In the genomic region with DNA sequence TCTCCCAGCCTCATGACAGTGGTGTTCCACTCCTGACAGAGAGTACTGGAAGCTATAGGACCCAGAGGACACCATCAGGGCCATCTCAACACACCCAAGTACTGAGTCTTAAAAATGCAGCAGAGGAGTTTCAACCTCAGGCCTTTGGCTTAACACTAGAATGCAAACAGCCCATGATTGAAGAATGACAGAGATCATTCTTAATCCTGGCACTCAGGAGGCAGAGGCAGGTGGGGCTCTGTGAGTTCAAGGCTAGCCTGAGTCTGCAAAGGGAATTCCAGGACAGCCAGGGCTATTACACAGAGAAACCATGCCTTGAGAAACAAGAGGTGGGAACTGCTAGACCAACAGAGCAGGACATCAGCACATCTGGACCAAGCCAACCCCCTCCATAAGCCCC, we compare ENCODE assay signal across 11 mouse cellular contexts. TPM values are rescaled to one million over a fixed set of nuclear protein-coding genes. Genes with fewer than 3 reads are reported as not detected.
DNase-seq lines count a peak whose midpoint lies in the region; ATAC-seq and TF ChIP-seq lines count a peak whose summit lies in the region.
"Had no signal": no experiment of that assay in that cellular context is flagged by ENCODE, and none has a peak within 500 bp of the region (broad histone marks: within the 10 kb centered on the region; RNA-seq: fewer than 3 reads in every experiment).

No protein-coding gene starts in this region.

- no peaks in the 10 kb centered on the region for H3K36me3 ChIP-seq in intestine, embryonic 15.5 days
- H3K36me3 ChIP-seq in intestine, postnatal 0 days (ENCODE audit: control insufficient read depth, insufficient read depth) = no peaks in the 10 kb centered on the region
- no peaks in the 10 kb centered on the region for H3K36me3 ChIP-seq in spleen, adult 2 months (ENCODE audit: control insufficient read depth, insufficient read depth, low read length)
- no peaks in the 10 kb centered on the region for H3K36me3 ChIP-seq in intestine, embryonic 16.5 days (ENCODE audit: control insufficient read depth, insufficient read depth, low read length)
- no peaks in the 10 kb centered on the region for H3K36me3 ChIP-seq in stomach, postnatal 0 days (ENCODE audit: control insufficient read depth, insufficient read depth, low read length)

- TF ChIP-seq EP300 in stomach, postnatal 0 days (optimal IDR thresholded peaks at IDR 0.05) = no peak

- no peak overlapping the region for H3K4me2 ChIP-seq in intestine, embryonic 15.5 days (replicated peaks)
- no peak overlapping the region for H3K4me2 ChIP-seq in intestine, postnatal 0 days (replicated peaks; ENCODE audit: low read depth)
- no peak overlapping the region for H3K4me2 ChIP-seq in intestine, embryonic 16.5 days (ENCODE audit: low read depth, low read length)
- H3K4me2 ChIP-seq in stomach, postnatal 0 days (replicated peaks; ENCODE audit: low read depth) = no peak overlapping the region

- H3K4me1 ChIP-seq in intestine, embryonic 15.5 days (replicated peaks) = peaks cover 11% of the 10 kb centered on the region; the same call in 1 of the 2 replicates
- H3K4me1 ChIP-seq in intestine, postnatal 0 days (replicated peaks; ENCODE audit: control insufficient read depth, insufficient read depth, low read length) = no peaks in the 10 kb centered on the region
- no peaks in the 10 kb centered on the region for H3K4me1 ChIP-seq in spleen, adult 2 months (ENCODE audit: control insufficient read depth, insufficient read depth, insufficient read length)
- peaks cover 3% of the 10 kb centered on the region; the same call in 1 of the 2 replicates for H3K4me1 ChIP-seq in intestine, embryonic 16.5 days (ENCODE audit: control insufficient read depth, insufficient read depth, low read length)
- no peaks in the 10 kb centered on the region for H3K4me1 ChIP-seq in stomach, postnatal 0 days (replicated peaks; ENCODE audit: control insufficient read depth, insufficient read depth)

- peak overlapping the region; percentile 44 for H3K27ac ChIP-seq in intestine, embryonic 15.5 days
- no peak overlapping the region; the same call in 1 of the 2 replicates for H3K27ac ChIP-seq in intestine, postnatal 0 days (ENCODE audit: low read depth, low read length)
- peak overlapping the region; percentile 46; the same call in 1 of the 2 replicates for H3K27ac ChIP-seq in spleen, adult 2 months (ENCODE audit: insufficient read depth, low read length)
- H3K27ac ChIP-seq in intestine, embryonic 16.5 days (ENCODE audit: low read length) = peak overlapping the region; percentile 30; the same call in 1 of the 2 replicates
- H3K27ac ChIP-seq in stomach, postnatal 0 days (replicated peaks) = 0 out of 2 replicates have a peak overlapping the region, but pooled peaks have one; percentile 20

- TF ChIP-seq CTCF in intestine, postnatal 0 days (IDR thresholded peaks at IDR 0.05; ENCODE audit: low read depth) = no peak
- no peak for TF ChIP-seq CTCF in spleen, adult 2 months (IDR thresholded peaks at IDR 0.05; ENCODE audit: extremely low read depth, insufficient read depth, insufficient read length, insufficient replicate concordance)
- no peak for TF ChIP-seq CTCF in stomach, postnatal 0 days (IDR thresholded peaks at IDR 0.05; ENCODE audit: low read depth)

- no peak for DNase-seq in spleen, adult 2 months (ENCODE audit: low read depth in 1 of 2, low spot score in 2 of 2)
- no peak for DNase-seq in spleen, adult 12 weeks (ENCODE audit: low spot score)
- DNase-seq in stomach, postnatal 0 days (ENCODE audit: low spot score) = no peak
- DNase-seq in left cerebral cortex, adult 9 months (ENCODE audit: low spot score in 2 of 2) = no peak
- DNase-seq in adrenal gland, adult 8-10 months = no peak
- DNase-seq: embryo, embryonic 11 days had no signal

- ATAC-seq in intestine, embryonic 15.5 days = no peak
- ATAC-seq in intestine, postnatal 0 days = no peak
- ATAC-seq in intestine, embryonic 16.5 days = no peak
- no peak for ATAC-seq in stomach, postnatal 0 days (ENCODE audit: low FRiP score, low TSS enrichment)

- no peak overlapping the region for H3K9ac ChIP-seq in intestine, embryonic 15.5 days
- no peak overlapping the region for H3K9ac ChIP-seq in intestine, postnatal 0 days (ENCODE audit: low read depth, low read length)
- H3K9ac ChIP-seq in intestine, embryonic 16.5 days (ENCODE audit: low read depth, low read length) = no peak overlapping the region
- no peak overlapping the region for H3K9ac ChIP-seq in stomach, postnatal 0 days (ENCODE audit: low read length)

- H3K4me3 ChIP-seq in intestine, embryonic 15.5 days (replicated peaks) = no peak overlapping the region
- H3K4me3 ChIP-seq in intestine, postnatal 0 days (ENCODE audit: low read depth, low read length) = no peak overlapping the region
- no peak overlapping the region for H3K4me3 ChIP-seq in spleen, adult 2 months (ENCODE audit: extremely low read depth, insufficient read depth, insufficient read length)
- H3K4me3 ChIP-seq in intestine, embryonic 16.5 days (ENCODE audit: low read length) = no peak overlapping the region
- no peak overlapping the region for H3K4me3 ChIP-seq in stomach, postnatal 0 days (ENCODE audit: low read depth, low read length)

- TF ChIP-seq POLR2A in spleen, adult 2 months (IDR thresholded peaks at IDR 0.05; ENCODE audit: low read depth, low read length) = no peak

- no peaks in the 10 kb centered on the region for H3K9me3 ChIP-seq in intestine, embryonic 15.5 days
- H3K9me3 ChIP-seq in intestine, postnatal 0 days (ENCODE audit: control insufficient read depth) = no peaks in the 10 kb centered on the region
- H3K9me3 ChIP-seq in intestine, embryonic 16.5 days (ENCODE audit: control insufficient read depth, low read length) = no peaks in the 10 kb centered on the region
- no peaks in the 10 kb centered on the region for H3K9me3 ChIP-seq in stomach, postnatal 0 days (ENCODE audit: control insufficient read depth, low read length)

- H3K27me3 ChIP-seq in intestine, embryonic 15.5 days (replicated peaks) = no peaks in the 10 kb centered on the region
- H3K27me3 ChIP-seq in intestine, postnatal 0 days (replicated peaks; ENCODE audit: control insufficient read depth, insufficient read depth, low read length) = no peaks in the 10 kb centered on the region
- no peaks in the 10 kb centered on the region for H3K27me3 ChIP-seq in spleen, adult 2 months (ENCODE audit: control insufficient read depth, insufficient read depth, low read length)
- no peaks in the 10 kb centered on the region for H3K27me3 ChIP-seq in intestine, embryonic 16.5 days (replicated peaks; ENCODE audit: control insufficient read depth, insufficient read depth, low read length)
- H3K27me3 ChIP-seq in stomach, postnatal 0 days (ENCODE audit: control insufficient read depth, insufficient read depth, low read length) = no peaks in the 10 kb centered on the region

RNA-seq across cellular contexts. Expression of gene Lrrc74a, which starts 35.6 kb away (rescaled TPM):
- not detected in 2 replicates for polyA plus RNA-seq in intestine, embryonic 15.5 days (2015; fragmentation: Nextera tagmentation; extraction: Ambion mirVana)
- polyA plus RNA-seq in intestine, postnatal 0 days (2015; fragmentation: Nextera tagmentation; extraction: Ambion mirVana) = not detected in 2 replicates
- not detected in 2 replicates for polyA plus RNA-seq in spleen, adult 2 months (2012; rRNA removed)
- polyA plus RNA-seq in intestine, embryonic 16.5 days (2015; fragmentation: Nextera tagmentation; extraction: Ambion mirVana) = not detected in 2 replicates
- polyA plus RNA-seq in stomach, postnatal 0 days (2015; fragmentation: Nextera tagmentation; extraction: Ambion mirVana) = not detected in 2 replicates
- total RNA-seq in adrenal gland, adult 8-10 months (2022) = not detected
- total RNA-seq: left cerebral cortex, postnatal 10 days had no signal
- polyA plus RNA-seq: small intestine, adult 2 months had no signal

RNA-seq across cellular contexts. Expression of gene Angel1, which starts 43.6 kb away (rescaled TPM):
- 5.2 and 5.6 TPM in 2 replicates for polyA plus RNA-seq in intestine, embryonic 15.5 days (2015; fragmentation: Nextera tagmentation; extraction: Ambion mirVana)
- polyA plus RNA-seq in intestine, postnatal 0 days (2015; fragmentation: Nextera tagmentation; extraction: Ambion mirVana) = 1.6 and 2.2 TPM in 2 replicates
- polyA plus RNA-seq in spleen, adult 2 months (2012; rRNA removed) = 5.0 and 7.3 TPM in 2 replicates
- polyA plus RNA-seq in intestine, embryonic 16.5 days (2015; fragmentation: Nextera tagmentation; extraction: Ambion mirVana) = 4.8 and 5.3 TPM in 2 replicates
- 3.9 and 4.3 TPM in 2 replicates for polyA plus RNA-seq in stomach, postnatal 0 days (2015; fragmentation: Nextera tagmentation; extraction: Ambion mirVana)
- total RNA-seq in adrenal gland, adult 8-10 months (2022) = 1 to 10 TPM; 2.7 to 6.6 (median 4.6) TPM
